Mouse (Mus musculus): Measurements from ENCODE around the gene Lrrc4b. TPM values are rescaled to one million over a fixed set of nuclear protein-coding genes. Genes with fewer than 3 reads are reported as not detected.
A peak's percentile ranks its signal among the peaks of the same experiment; 100 is the strongest.

Gene Lrrc4b
- polyA plus RNA-seq, 1 experiment from 2014 or later = 11.4 TPM

DNA sequence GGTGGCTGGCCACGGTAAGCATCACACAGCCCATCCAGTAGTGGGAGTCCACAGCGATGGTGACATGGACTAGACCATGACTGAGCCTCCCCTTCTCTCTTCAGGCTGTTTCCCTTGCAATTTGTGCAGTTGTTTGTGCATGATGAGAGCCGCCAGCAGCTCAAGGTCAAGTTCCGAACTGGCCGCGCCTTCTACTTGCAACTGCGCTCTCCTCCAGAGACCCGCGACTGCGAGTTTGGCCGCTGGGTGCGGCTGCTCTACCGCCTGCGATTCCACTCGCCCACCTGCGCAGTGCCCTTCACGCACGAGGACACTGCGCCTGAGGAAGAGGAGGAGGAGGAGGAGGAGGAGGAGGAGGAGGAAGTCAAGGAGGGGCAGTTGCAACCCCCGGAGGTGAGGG lies 71.2 kb downstream of the Lrrc4b start:
- no peaks in the 10 kb centered on the region for H3K36me3 ChIP-seq (ENCODE audit: control insufficient read depth, insufficient read depth, low read length)
- H3K4me2 ChIP-seq (replicated peaks; ENCODE audit: low read depth, low read length) = no peak overlapping the region
- H3K4me1 ChIP-seq (replicated peaks; ENCODE audit: control insufficient read depth, insufficient read depth, low read length) = peaks cover 4% of the 10 kb centered on the region; the same call in 1 of the 2 replicates
- H3K4me3 ChIP-seq (ENCODE audit: low read depth, low read length) = no peak overlapping the region
- H3K27me3 ChIP-seq (ENCODE audit: control insufficient read depth, insufficient read depth, low read length) = no peaks in the 10 kb centered on the region
- DNase-seq (ENCODE audit: low spot score) = no peak
- no peaks in the 10 kb centered on the region for H3K9me3 ChIP-seq (ENCODE audit: control insufficient read depth, low read length)
- H3K27ac ChIP-seq (ENCODE audit: low read depth, low read length) = no peak overlapping the region
- ATAC-seq (ENCODE audit: low FRiP score) = no peak
- no peak overlapping the region for H3K9ac ChIP-seq (ENCODE audit: low read depth, low read length)
- WGBS = 59% methylated on average over 19 of the region's 20 CpGs

DNA sequence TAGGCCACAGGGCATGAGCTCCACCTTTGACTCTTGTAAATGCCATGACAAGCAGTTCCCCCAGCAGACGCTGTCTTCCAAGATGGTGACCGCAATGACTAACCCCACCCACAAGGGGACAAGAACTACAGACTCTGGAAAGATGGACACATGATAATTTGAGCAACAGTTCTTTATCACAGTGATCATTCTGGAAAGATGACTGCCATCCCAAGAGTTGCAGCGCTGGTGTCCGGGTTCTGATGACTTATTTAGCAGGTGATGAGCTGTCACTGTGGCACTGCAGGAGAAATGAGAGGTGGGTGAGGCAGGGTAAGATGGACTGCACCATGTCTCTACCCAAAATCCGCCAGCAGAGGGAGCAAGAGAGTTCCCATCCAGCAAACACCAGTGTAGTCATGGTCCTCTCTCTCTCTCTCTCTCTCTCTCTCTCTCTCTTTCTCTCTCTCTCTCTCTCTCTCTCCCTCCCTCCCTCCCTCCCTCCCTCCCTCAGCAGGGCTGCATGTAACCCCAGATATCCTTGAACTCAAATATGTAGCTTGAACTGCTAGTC lies 72.8 kb downstream of the Lrrc4b start:
- Histone ChIP-seq H3K4me1 (replicated peaks; ENCODE audit: control insufficient read depth, insufficient read depth, low read length) (no peaks in the 10 kb centered on the region), H3K4me2 (replicated peaks; ENCODE audit: low read depth, low read length) (no peak overlapping the region), H3K9me3 (ENCODE audit: control insufficient read depth, low read length) (no peaks in the 10 kb centered on the region), H3K27ac (ENCODE audit: low read depth, low read length) (no peak overlapping the region), H3K27me3 (ENCODE audit: control insufficient read depth, insufficient read depth, low read length) (no peaks in the 10 kb centered on the region), H3K9ac (ENCODE audit: low read depth, low read length) (no peak overlapping the region), H3K4me3 (ENCODE audit: low read depth, low read length) (no peak overlapping the region), H3K36me3 (ENCODE audit: control insufficient read depth, insufficient read depth, low read length) (no peaks in the 10 kb centered on the region)
- WGBS = 39% methylated on average over 5 of the region's 5 CpGs
- DNase-seq (ENCODE audit: low spot score) (peak; percentile 81), ATAC-seq (ENCODE audit: low FRiP score) (peak; percentile 56; the same call in 1 of the 2 replicates)

DNA sequence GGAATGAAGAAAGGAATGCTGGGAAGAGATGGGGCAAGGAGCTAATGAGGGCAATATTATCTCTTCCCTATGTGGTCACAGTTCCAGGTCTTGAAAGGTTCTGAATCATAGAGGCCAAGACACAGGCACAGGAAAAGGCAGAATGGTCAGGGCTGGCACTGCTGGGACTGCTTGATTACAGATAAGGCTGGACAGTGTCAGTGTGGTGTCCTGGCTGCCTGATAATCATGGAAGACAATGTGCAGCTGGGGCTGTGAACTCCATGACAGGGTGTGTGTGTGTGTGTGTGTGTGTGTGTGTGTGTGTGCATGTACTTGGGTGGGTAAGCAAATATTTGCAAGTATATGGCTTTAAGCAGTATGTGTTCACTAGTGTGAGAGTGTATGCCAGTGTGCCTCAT lies 78.7 kb downstream of the Lrrc4b start:
- H3K4me1 ChIP-seq (replicated peaks; ENCODE audit: control insufficient read depth, insufficient read depth, low read length) = no peaks in the 10 kb centered on the region
- peaks cover 3% of the 10 kb centered on the region; the same call in 1 of the 2 replicates for H3K27me3 ChIP-seq (ENCODE audit: control insufficient read depth, insufficient read depth, low read length)
- H3K4me3 ChIP-seq (ENCODE audit: low read depth, low read length) = no peak overlapping the region
- DNase-seq (ENCODE audit: low spot score) (no peak), ATAC-seq (ENCODE audit: low FRiP score) (no peak)
- no peak overlapping the region for H3K9ac ChIP-seq (ENCODE audit: low read depth, low read length)
- no peaks in the 10 kb centered on the region for H3K36me3 ChIP-seq (ENCODE audit: control insufficient read depth, insufficient read depth, low read length)
- H3K27ac ChIP-seq (ENCODE audit: low read depth, low read length) = no peak overlapping the region
- H3K9me3 ChIP-seq (ENCODE audit: control insufficient read depth, low read length) = no peaks in the 10 kb centered on the region
- H3K4me2 ChIP-seq (replicated peaks; ENCODE audit: low read depth, low read length) = no peak overlapping the region

Other genes starting within 250 kb of the Lrrc4b start
- gene Klk1b24, start 240.8 kb upstream of the Lrrc4b start, polyA plus RNA-seq (2014; fragmentation: Nextera tagmentation; extraction: Ambion mirVana) = 0.32 TPM in 1 of 2 replicates, not detected in the other
- not detected in 2 replicates for gene Klk1b3, start 230.8 kb upstream of the Lrrc4b start, polyA plus RNA-seq (2014; fragmentation: Nextera tagmentation; extraction: Ambion mirVana)
- not detected in 2 replicates for gene Klk1b4, start 221.6 kb upstream of the Lrrc4b start, polyA plus RNA-seq (2014; fragmentation: Nextera tagmentation; extraction: Ambion mirVana)
- gene Klk1b5, start 213.1 kb upstream of the Lrrc4b start, polyA plus RNA-seq (2014; fragmentation: Nextera tagmentation; extraction: Ambion mirVana) = not detected in 2 replicates
- gene Klk1, start 203.7 kb upstream of the Lrrc4b start, polyA plus RNA-seq (2014; fragmentation: Nextera tagmentation; extraction: Ambion mirVana) = not detected in 2 replicates
- not detected in 2 replicates for gene Gm36864, start 192.8 kb upstream of the Lrrc4b start, polyA plus RNA-seq (2014; fragmentation: Nextera tagmentation; extraction: Ambion mirVana)
- 0.81 and 1.4 TPM in 2 replicates for gene 1700028J19Rik, start 182.3 kb upstream of the Lrrc4b start, polyA plus RNA-seq (2014; fragmentation: Nextera tagmentation; extraction: Ambion mirVana)
- 97.1 and 113 TPM in 2 replicates for gene 2410002F23Rik, start 182.3 kb upstream of the Lrrc4b start, polyA plus RNA-seq (2014; fragmentation: Nextera tagmentation; extraction: Ambion mirVana)
- gene Acp4, start 171.6 kb upstream of the Lrrc4b start, polyA plus RNA-seq (2014; fragmentation: Nextera tagmentation; extraction: Ambion mirVana) = not detected in 2 replicates
- not detected in 2 replicates for gene Gm15517, start 167.6 kb upstream of the Lrrc4b start, polyA plus RNA-seq (2014; fragmentation: Nextera tagmentation; extraction: Ambion mirVana)
- 2.7 TPM in 2 replicates for gene Clec11a, start 122.1 kb upstream of the Lrrc4b start, polyA plus RNA-seq (2014; fragmentation: Nextera tagmentation; extraction: Ambion mirVana)
- 5.1 and 6.9 TPM in 2 replicates for gene Shank1, start 118.8 kb upstream of the Lrrc4b start, polyA plus RNA-seq (2014; fragmentation: Nextera tagmentation; extraction: Ambion mirVana)
- gene Syt3, start 44.9 kb upstream of the Lrrc4b start, polyA plus RNA-seq (2014; fragmentation: Nextera tagmentation; extraction: Ambion mirVana) = 2.4 and 3.5 TPM in 2 replicates
- gene 1700008O03Rik, start 43.2 kb upstream of the Lrrc4b start, polyA plus RNA-seq (2014; fragmentation: Nextera tagmentation; extraction: Ambion mirVana) = 1.3 and 1.4 TPM in 2 replicates
- 1.2 and 2.1 TPM in 2 replicates for gene Aspdh, start 36.4 kb downstream of the Lrrc4b start, polyA plus RNA-seq (2014; fragmentation: Nextera tagmentation; extraction: Ambion mirVana)
- 57.3 and 59.1 TPM in 2 replicates for gene Josd2, start 39.0 kb downstream of the Lrrc4b start, polyA plus RNA-seq (2014; fragmentation: Nextera tagmentation; extraction: Ambion mirVana)
- 90.2 and 97.2 TPM in 2 replicates for gene Emc10, start 67.5 kb downstream of the Lrrc4b start, polyA plus RNA-seq (2014; fragmentation: Nextera tagmentation; extraction: Ambion mirVana)
- gene Fam71e1, start 67.6 kb downstream of the Lrrc4b start, polyA plus RNA-seq (2014; fragmentation: Nextera tagmentation; extraction: Ambion mirVana) = 13.5 and 20.6 TPM in 2 replicates
- gene Mybpc2, start 95.6 kb downstream of the Lrrc4b start, polyA plus RNA-seq (2014; fragmentation: Nextera tagmentation; extraction: Ambion mirVana) = 0.07 and 0.19 TPM in 2 replicates
- not detected in 2 replicates for gene Spib, start 103.1 kb downstream of the Lrrc4b start, polyA plus RNA-seq (2014; fragmentation: Nextera tagmentation; extraction: Ambion mirVana)
- 40.9 and 43.2 TPM in 2 replicates for gene Pold1, start 119.8 kb downstream of the Lrrc4b start, polyA plus RNA-seq (2014; fragmentation: Nextera tagmentation; extraction: Ambion mirVana)
- gene Nr1h2, start 124.9 kb downstream of the Lrrc4b start, polyA plus RNA-seq (2014; fragmentation: Nextera tagmentation; extraction: Ambion mirVana) = 70.8 and 72.7 TPM in 2 replicates
- 0.28 and 0.66 TPM in 2 replicates for gene Napsa, start 143.4 kb downstream of the Lrrc4b start, polyA plus RNA-seq (2014; fragmentation: Nextera tagmentation; extraction: Ambion mirVana)
- 1.4 and 2.1 TPM in 2 replicates for gene Kcnc3, start 161.6 kb downstream of the Lrrc4b start, polyA plus RNA-seq (2014; fragmentation: Nextera tagmentation; extraction: Ambion mirVana)
- 1.9 and 2.3 TPM in 2 replicates for gene Myh14, start 241.8 kb downstream of the Lrrc4b start, polyA plus RNA-seq (2014; fragmentation: Nextera tagmentation; extraction: Ambion mirVana)